Mouse (Mus musculus) NIH3T3 (cell line): ENCODE measurements around the gene Nebl.

Experiments
- DNase-seq: peaks from one replicate; pipeline ENCODE4 v3.0.0-alpha.2; 2012; ENCODE audit warnings: low read depth

Nebl gene

DNA sequence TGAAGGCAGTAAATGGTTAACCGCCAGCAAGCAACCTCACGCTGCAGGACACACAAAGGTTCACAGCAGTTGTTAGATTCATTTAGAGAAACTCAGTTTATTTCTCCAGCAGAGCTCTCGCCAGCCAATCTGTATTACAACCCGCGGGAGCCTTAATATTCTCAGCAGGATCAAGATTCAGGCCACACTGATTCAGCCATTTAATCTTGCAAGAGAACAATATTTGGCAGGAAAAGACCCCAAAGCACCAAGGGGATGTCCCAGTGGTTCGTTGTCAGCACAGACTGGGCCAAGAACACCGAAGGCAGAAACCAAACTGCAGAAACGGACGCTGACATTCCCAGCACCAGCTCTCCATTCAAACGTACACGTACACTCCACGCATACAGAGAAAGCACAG is 216.5 kb downstream of the Nebl start:
- DNase-seq: no peak

DNA sequence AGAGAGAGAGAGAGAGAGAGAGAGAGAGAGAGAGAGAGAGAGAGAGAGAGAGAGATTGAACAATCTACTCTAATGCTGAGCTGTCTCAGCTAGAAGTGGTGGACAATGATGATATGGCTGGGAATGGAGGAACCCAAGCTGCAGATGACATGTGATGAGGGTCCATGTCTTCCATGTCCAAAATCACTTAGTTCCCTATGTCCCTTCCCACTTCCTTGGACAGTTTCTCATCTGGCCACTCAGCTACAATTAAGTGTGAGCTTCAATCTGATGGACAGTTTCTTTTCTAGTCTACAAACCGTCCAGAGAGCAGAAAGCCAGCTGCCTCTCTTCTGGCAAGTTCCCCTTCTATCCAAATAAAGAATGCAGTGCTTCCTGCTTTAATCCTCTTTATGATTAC is 221.3 kb downstream of the Nebl start:
- no peak for DNase-seq

DNA sequence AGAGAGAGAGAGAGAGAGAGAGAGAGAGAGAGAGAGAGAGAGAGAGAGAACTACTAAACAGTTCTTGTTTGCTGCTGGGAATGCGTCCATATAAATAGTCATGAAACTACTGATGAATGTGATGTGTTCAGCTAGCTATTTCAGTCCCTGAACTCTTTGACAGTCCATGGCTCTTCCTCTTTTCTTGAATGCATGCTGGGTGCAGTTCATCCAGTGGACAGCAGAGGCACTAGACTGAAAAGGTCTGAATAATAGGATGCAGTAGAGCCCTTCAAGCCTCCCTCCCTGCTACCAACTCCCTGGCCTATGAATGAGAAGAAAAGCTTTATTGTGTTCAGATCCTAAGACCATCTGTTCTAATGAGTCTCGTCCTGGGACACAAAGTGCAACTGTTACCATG is 223.9 kb downstream of the Nebl start:
- DNase-seq: peak; percentile 3

DNA sequence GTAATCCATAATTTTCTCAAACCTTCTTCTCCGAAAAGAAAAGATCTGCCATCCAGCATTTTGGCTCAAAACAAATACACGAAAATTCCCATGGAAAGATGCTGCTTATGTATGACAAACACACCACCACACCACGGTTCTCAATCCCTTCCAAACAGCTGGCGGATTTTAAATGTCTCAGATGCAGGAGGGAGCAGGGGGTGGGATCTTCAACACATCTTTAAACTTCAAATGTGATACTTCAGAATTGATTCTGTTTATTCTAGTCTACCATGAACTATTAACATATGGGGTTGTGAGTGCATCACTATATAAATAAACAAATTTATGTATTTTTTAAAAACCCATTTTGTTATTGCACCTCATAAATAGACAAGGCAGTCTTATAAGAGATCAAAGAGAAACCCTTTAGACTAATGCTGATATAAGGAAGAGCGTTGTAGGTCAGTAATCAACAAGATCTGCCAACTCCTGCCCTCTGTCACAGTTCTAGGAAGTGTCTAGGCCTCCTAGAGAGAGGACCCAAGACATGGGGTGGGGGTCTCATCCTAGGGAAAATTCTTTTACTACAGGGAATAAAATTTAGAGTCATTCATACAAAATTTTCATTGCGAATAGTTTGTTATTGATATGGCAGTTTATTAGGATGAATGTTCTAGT is 227.0 kb downstream of the Nebl start:
- DNase-seq: no peak

DNA sequence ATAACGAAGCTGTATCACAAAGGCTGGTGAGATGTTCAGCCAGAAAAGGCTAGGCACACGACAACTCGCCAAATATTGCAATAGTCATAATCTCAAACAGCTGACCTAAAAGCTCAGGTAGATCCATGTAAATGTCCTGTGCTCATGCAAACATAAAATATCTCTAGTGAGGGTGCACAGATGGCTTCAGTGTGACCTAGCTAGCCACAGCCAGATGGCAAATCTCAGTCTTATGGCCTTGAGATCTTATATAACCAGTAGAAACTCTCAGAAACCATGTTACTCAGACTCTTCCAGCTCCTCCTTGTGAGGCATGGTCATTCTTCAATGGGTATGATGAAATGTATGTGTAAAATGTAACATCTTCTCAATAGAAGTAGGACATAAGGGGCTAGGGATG is 230.2 kb downstream of the Nebl start:
- no peak for DNase-seq

DNA sequence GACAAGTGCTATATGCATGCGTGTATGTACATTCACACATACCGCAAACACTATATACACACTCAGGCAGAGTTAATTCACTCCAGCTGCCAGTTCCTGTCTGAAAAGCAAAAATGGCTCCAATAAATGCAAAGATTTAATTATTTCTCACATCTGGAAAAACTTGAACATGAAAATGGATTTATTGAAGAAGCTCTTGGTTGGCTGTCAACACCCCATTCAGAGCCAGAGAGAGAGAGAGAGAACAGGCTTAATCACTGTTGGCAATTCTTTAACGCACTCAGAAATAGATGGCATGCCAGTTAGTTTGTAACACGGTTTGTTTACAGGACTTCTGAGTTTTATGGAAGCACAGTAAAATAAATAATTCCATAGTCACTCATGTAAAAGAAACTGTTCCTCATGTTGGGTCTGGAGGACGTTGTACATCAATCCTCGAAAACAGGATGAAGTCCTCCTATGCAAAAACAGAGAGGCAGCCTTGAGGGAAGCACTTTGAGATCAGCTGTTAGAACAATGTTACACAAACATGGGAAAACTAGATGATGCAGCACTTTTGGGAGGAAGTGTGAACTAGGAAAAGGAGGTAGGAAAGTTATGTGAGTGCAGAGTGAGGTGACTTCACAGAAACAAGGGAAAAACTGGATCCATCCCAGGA is 265.6 kb downstream of the Nebl start:
- DNase-seq: no peak

DNA sequence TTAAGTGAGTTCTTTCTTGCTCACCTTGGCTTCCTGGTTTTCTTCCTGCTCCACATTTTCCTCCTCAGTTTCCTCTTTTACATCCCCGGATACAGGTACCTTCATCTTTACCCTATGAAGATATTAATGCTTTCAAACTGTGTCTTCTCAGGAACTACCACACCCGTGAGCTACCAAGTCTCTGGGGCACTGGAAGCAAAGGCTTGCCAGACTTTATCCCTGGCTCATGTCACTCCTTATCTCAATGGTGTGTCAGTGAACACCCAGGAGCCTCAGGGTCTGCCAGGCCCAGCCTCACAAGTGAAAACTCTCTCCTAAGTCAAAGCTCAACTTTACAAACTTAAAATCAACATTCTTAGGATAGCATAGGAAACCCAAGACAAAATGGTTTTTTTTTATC is 270.8 kb downstream of the Nebl start:
- no peak for DNase-seq

DNA sequence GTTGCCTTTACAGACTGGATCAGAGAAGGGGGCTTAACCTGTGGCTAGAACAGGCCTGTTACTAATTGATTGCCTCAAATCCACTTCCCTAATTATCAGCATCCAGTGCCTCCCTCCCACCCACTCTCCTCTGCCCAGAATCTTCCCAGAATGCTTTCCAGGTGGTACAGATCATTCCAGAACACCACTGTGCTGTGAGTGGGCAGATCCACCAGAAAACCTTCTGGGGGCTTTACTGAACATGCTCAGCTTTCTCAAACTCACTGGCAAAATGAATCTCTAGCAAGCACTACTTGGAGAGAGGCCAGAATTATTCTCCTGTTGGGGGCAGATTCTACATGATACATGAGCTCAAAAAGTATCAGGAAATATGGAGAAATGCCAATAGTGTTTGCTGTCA is 277.6 kb downstream of the Nebl start:
- DNase-seq: no peak

DNA sequence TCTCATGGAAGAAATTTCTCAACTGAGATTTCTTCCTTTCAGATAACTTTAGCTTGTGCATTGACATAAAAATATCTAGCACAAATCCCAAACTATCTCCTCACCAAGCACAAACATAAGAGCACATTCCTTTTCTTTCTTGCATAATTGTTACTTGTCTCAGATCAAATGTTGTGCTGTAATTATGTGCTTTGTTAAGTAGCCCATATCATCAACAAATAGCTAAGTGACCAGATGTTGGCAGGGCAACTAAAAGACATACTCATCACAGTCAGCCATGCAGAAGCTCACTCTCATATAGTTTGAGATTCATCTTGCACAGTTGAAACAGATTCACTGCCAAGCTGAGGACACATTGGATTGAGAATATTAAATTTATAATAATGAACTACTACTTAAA is 282.9 kb downstream of the Nebl start:
- no peak for DNase-seq

DNA sequence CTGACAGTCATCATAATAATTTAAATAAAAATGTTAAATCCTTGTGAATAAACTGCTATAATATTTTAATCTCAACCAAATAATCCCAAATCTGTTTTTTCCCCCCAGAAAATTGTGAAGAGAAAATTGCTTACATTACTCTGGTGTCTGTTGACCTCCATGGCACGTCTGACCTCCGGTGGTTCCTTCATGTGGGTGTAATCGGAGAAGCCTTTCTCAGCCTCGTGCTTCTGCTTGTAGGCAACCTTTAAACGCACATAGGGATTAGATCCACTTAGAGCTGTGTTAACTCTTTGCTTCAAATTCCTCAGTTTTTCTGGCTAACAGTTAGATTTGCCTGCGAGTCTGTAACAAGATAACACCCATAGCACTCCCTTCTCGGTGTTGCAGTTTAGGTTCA is 287.7 kb downstream of the Nebl start:
- no peak for DNase-seq

DNA sequence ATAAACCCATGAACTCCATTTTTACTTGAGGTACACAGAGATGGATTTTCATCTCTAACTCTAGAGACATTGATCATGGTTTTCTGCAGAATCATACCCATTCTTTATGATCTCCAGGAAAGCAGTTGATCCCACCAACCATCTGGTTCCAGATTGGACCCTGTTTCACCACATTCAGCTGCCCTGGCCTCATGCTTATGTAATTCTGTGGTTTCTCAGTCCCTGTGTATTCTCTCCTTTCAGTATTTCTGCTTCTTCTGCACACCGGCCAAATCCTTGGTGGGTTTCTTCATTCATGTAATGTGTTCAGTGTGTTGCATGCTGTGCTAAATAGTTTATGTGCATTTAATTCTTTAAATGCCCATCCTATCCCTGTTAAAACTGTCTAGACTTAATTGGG is 292.9 kb downstream of the Nebl start:
- no peak for DNase-seq

DNA sequence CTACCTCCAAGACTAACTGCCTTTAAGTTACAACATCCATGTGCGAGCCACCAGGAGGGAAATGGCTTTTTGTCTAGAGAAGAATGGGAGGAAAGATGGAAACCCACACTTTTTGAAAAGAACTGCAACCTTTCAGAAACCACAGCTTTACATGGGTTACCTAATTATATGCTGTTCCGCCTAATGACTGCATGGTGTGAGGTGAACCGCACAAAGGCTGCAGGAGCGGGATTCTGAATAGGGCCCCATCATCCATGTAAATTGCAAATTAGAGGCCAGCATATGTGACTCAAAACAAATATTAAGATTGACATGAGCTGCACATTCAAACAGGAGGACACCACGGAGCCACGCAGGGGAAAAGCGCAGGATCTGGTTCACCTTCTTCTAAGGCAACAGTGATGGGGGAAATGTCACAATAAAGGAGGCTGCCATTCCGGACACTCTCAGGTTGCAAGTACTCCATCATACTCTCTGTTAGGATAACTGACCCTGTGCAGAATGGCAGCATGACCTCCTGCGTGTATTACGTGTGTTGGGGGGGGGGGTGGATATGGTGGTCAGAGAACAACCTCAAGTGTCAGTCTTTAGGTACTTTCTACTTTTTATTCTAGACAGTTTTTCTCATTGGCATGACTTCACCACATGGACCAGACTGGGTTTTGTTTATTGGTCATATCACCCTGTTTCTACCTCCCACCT is 294.4 kb downstream of the Nebl start:
- no peak for DNase-seq

DNA sequence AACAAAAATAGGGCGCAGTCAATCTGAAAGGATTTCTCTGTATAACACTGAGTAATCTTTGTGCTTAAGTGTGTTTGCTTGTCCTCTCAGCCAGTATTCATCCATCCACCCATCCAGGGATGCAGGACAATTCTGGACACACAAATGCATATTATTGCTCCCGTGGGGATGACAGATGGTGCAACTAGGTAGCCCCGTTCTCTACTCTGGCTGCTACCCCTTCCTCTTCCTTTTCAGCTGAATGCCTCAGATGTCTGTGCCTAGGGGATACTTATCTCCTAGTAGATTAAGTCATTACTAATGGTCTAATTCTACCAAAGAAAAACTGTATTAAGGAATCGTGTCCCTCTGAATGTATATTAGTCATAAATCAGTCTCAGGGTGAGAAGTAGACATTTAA is 296.0 kb downstream of the Nebl start:
- no peak for DNase-seq

DNA sequence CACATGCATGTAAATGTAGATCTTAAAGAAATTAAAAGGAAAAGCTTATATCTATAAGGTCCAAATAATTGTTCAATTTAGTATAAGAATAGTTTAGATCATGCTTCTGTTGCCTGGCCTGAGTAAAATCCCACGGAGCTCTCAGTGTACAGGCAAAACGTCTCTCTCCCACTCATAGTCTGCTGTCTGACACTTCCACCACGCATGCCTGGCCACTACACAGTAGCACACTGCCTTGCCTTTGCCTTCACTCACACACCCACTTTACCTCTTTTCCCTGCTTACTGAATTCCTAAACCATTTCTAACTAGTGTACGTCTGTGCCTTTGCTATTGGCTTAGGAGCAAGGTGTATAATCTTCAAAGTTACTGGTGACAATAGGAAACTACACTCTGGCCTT is 302.2 kb downstream of the Nebl start:
- DNase-seq: no peak

DNA sequence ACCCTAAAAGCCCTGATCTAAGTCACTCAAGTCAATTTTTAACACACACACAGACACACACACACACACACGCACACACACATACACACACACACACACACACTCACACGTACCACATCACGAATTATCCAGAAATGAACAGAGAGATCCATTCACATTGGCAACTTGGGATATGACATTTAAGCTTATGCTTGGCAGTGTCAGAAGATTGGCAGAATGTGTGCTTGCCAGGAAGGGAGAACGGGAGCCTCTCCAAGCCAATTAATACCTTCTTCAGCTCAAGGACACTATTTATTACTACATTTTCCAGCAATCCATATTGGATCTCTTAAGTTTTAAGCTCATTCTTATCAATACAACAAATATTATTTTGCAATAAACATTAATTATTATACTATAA is 303.1 kb downstream of the Nebl start:
- no peak for DNase-seq

DNA sequence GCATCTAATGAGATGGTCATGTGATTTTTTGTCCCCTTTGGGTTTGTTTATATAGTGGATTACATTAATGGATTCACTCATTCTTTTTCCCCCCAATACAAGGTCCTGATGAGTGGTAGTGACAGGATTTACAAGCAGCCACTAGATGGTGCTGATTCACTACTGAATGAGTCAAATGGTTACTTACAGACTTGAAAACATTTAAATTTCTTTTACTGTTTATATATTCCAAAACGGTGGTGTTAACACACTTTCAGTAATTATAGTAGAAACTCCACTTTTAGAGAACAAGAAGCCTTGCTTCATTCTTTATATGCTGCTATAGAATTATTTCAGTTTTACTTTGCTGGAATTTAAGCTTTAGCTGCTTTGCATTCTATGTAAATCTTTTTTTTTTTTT is 308.3 kb downstream of the Nebl start:
- DNase-seq: peak; percentile 76

DNA sequence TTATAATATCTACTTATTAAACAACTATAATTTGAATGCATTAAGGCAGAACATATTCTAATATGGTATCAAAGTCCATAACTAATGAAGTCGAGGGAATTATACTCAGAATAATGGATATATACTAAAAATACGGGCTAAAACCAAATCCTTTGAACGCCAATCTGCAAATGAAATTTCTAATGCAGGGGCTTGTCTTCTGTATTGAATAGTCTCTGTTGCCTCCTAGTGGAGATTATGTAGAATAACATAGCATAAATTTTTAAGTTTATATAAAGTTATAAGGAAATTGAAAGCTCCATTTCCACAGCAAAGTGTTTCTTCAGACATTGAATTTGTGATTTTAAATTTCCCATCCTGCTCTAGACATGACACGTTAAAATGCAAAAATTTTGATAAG is 315.9 kb downstream of the Nebl start:
- no peak for DNase-seq

DNA sequence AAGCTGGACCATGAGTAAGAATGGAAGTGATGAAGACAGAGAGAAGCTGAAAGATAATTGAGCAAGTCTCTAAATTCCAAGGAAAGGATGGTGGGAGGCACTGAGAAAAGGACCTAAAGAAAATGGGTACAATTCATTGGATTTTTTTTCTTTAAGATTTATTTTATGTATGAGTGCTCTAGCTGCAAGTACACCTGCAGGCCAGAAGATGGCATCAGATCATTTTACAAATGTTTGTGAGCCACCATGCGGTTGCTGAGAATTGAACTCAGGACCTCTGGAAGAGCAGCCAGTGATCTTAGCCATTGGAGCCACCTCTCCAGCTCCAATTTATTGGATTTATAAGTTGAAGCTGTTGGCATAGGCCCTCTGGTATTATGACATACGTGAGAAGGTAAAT is 316.9 kb downstream of the Nebl start:
- DNase-seq: no peak

DNA sequence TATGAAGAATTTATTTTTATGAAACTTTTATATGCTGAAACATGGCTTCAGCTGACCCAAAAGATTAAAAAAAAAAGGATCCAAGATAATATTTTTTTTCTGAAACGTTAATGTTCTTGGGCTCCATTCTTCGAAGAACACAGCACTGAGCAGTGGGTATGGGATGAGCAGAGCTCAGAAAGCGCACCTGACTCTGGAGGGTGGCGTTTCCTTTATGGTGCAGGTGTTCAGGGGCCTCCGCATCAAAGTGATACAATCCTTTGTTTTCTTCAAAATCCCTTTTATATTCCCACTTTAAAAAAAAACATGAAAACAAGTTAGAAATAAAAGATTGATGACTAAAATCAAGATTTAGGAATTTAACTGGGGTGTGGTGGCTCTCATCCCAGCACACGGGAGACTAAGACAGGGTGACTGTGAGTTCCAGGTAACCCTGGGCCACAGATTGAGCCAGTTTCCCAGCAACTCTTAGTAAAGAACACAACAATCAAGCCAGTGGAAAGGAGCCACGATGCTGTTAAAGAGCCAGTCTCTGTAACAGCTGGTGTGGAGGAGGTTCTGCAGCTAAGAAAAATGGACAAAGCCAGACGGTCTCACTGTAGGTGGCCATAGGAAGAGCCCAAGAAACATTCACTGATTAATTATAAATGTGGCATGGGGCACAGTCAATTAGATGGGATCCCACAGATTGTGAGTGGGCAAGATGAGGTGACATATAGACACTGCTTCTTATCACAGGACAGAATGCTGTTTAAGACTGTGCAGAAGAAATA is 317.6 kb downstream of the Nebl start:
- no peak for DNase-seq

DNA sequence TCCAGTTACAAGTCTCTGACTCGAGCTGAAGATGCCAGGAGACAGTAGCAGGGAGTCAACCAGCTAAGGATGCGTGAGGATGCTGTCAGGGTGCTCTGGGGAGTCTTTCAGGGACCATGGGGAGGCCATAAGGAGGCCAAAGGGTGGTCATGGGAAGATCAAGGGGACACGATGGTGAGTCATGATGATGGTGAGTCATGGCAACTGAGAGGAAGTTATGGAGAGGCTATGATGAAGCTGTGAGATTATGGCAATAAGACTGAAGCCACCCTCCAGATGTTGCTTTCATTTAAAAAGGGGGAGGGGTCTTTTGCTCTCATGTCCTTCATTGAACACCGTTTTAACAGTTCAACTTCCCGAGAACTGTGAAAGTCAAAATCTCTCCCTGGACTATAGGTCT is 322.0 kb downstream of the Nebl start:
- DNase-seq: no peak

DNA sequence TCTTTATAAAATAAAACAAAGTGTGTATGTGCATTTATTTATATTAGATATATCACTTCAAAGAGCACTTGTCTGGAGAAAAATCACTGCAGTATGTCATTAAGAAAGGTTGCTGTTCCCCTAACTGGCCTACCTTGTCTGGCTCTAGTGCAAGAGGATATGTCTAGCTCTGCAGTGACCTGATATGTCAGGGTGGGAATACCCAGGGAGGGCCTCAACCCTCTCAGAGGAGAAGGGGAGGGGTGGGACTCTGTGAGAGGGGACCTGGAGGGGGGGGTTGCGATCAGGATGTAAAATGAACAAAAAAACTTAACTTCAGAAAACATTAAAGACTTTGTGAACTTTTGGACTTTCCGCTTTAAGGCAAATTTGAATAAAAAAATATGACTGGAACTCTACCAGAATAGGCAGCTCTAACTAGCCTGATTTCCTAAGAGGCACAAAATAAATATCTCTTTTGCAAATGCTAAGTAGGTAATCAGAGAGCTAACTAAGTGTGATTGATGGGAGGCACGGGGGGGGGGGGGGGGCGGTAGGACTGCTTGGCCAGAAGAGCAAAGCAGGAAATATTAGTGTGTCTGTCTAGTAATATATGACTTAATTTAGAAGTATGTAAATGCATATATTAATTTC is 325.2 kb downstream of the Nebl start:
- DNase-seq: no peak

DNA sequence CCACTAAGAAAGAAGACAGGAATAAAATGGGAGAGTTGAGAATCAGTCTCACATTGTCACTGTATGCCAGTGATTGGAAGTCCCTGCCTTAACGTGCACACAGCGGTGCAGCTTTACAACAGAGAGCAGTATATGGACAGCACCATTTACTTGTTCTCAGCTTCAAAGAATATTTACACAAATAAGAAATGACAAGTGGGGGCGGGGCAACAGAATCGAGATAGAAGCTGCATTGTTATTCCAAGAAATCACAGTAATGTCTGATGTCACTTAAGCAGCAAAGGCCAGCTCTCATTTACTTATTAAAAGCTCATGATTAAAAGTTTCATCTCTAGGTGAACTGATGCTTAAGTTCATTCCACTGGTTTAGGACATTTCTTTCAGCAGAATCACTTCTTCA is 328.8 kb downstream of the Nebl start:
- DNase-seq: no peak
